Mouse (Mus musculus): ENCODE data around the gene Wipf3.

DNA sequence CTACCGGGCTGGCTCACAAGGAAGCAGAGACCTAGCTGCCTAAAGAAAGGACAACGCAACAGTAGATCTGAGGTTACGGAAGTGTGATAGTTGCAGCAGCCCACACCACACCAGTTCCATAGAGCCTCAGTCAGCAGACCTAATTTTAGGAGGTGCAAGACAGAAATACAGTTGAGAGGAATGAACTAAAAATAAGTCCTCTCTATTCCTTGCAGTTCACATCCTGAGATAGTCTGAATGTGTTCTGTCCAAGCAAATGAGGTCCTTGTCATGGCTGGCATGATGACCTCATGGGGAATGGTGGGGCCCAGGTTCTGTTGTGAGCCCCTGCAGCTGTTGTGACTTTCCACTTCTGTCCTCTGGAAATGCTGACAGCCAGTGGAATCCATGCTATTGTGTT lies 38.0 kb downstream of the Wipf3 start:
- TF ChIP-seq CTCF (IDR thresholded peaks at IDR 0.05; ENCODE audit: extremely low read depth, insufficient read depth, insufficient read length, insufficient replicate concordance) (no peak), POLR2A (IDR thresholded peaks at IDR 0.05; ENCODE audit: low read depth, low read length) (no peak)

Data from spleen, adult 2 months (tissue).